Mouse (Mus musculus) forebrain, embryonic 13.5 days (tissue): ENCODE measurements around the gene Aplp2. TPM values are rescaled to one million over a fixed set of nuclear protein-coding genes. Genes with fewer than 3 reads are reported as not detected.

ENCODE experiments used
- ATAC-seq: fragments of 200-750 bp; cut with Nextera tagmentation; 2 replicates; pipeline ENCODE4 v1.8.0; 2017
- H3K27ac ChIP-seq: fragments of 300-500 bp; sonication (generic); 2 replicates; pipeline ENCODE4 v1.5.1; 2015; ENCODE audit warnings: inconsistent platforms, mild to moderate bottlenecking, moderate library complexity
- H3K27me3 ChIP-seq: fragments of 300-500 bp; sonication (generic); 2 replicates; pipeline ENCODE4 v1.6.1; 2015; ENCODE audit warnings: mild to moderate bottlenecking, inconsistent platforms
- H3K36me3 ChIP-seq: fragments of 300-500 bp; sonication (generic); 2 replicates; pipeline ENCODE4 v1.6.1; 2015; ENCODE audit warnings: mild to moderate bottlenecking, inconsistent platforms; ENCODE audit not compliant: poor library complexity, severe bottlenecking
- H3K4me1 ChIP-seq: fragments of 300-500 bp; sonication (generic); 2 replicates; pipeline ENCODE4 v1.6.1; 2015; ENCODE audit warnings: inconsistent platforms
- H3K4me2 ChIP-seq: fragments of 300-500 bp; sonication (generic); 2 replicates; pipeline ENCODE4 v1.6.1; 2015; ENCODE audit warnings: inconsistent platforms, mild to moderate bottlenecking, moderate library complexity
- H3K4me3 ChIP-seq: fragments of 300-500 bp; sonication (generic); 2 replicates; pipeline ENCODE4 v1.5.1; 2015; ENCODE audit warnings: mild to moderate bottlenecking, inconsistent platforms
- H3K9ac ChIP-seq: fragments of 300-500 bp; sonication (generic); 2 replicates; pipeline ENCODE4 v1.6.1; 2015; ENCODE audit warnings: mild to moderate bottlenecking, inconsistent platforms
- H3K9me3 ChIP-seq: fragments of 300-500 bp; sonication (generic); replicated peaks from 2 replicates; pipeline ENCODE4 v1.6.1; 2016; ENCODE audit warnings: inconsistent platforms
- WGBS: fragments of 180-500 bp; shearing (Covaris S2); methylation state at CpG from one replicate; pipeline ENCODE4 v1.1.7; 2015; 5-methylcytosine and 5-hydroxymethylcytosine counted together
- polyA plus RNA-seq: library from polyadenylated mRNA; unstranded; fragments of >200 nt; fragmentation: Nextera tagmentation; extraction: Ambion mirVana; gene quantifications from 2 replicates; pipeline ENCODE4 v1.2.1, GENCODE M21; 2015

Gene Aplp2
- polyA plus RNA-seq, 1 experiment from 2014 or later, result 181 TPM

DNA sequence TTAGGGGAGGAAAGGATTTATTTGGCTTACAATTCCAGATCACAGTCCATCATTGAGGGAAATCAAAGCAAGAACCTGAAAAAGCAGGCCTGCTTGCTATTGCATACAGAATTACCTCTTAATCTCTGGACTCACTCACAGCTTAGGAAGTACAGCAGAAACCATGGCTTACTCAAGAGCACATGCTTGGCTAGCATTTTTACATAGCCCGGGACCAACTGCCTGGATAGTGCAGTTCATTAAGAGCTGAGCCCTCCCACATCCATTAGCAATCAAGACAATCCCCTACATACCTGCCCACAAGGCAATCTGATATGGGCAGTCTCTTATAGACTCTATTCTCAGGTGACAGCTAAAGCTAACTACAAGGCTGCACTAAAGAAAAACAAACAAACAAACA lies 16.0 kb downstream of the Aplp2 start:
- 97% methylated on average over 1 of the region's 1 CpGs for WGBS
- no peaks in the 10 kb centered on the region for H3K27me3 ChIP-seq
- no peak overlapping the region for H3K4me2 ChIP-seq
- no peak overlapping the region for H3K27ac ChIP-seq
- 0 out of 2 replicates have a peak, but pooled peaks cover 2% of the 10 kb centered on the region for H3K9me3 ChIP-seq
- H3K4me3 ChIP-seq, result no peak overlapping the region
- H3K9ac ChIP-seq, result no peak overlapping the region
- 0 out of 2 replicates have a peak, but pooled peaks cover 9% of the 10 kb centered on the region for H3K4me1 ChIP-seq
- ATAC-seq, result no peak
- peaks cover 12% of the 10 kb centered on the region for H3K36me3 ChIP-seq

DNA sequence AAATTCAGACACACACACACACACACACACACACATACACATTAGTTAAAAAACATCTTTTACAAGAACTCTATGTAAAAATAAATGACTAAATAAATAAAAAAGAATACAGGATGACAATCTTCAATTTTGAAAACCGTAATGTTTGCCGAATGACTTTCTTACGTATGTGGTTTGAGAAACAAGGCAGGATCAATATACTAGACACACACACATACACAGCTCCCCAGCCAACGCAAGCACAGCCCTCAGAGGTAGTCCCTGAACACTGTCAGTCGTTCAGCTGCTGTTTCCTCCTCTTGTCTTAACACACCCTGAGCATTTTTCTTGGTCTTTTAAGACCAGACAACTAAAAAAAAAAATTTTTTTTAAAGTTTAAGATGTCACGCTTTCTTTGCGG lies 19.2 kb downstream of the Aplp2 start:
- H3K4me2 ChIP-seq, result no peak overlapping the region
- peaks cover 12% of the 10 kb centered on the region for H3K36me3 ChIP-seq
- no peaks in the 10 kb centered on the region for H3K27me3 ChIP-seq
- H3K4me3 ChIP-seq, result no peak overlapping the region
- no peak overlapping the region for H3K27ac ChIP-seq
- H3K4me1 ChIP-seq, result peaks cover 19% of the 10 kb centered on the region; the same call in 1 of the 2 replicates
- no peak for ATAC-seq
- no peak overlapping the region for H3K9ac ChIP-seq
- WGBS, result 94% methylated on average over 7 of the region's 7 CpGs
- H3K9me3 ChIP-seq, result 0 out of 2 replicates have a peak, but pooled peaks cover 2% of the 10 kb centered on the region

DNA sequence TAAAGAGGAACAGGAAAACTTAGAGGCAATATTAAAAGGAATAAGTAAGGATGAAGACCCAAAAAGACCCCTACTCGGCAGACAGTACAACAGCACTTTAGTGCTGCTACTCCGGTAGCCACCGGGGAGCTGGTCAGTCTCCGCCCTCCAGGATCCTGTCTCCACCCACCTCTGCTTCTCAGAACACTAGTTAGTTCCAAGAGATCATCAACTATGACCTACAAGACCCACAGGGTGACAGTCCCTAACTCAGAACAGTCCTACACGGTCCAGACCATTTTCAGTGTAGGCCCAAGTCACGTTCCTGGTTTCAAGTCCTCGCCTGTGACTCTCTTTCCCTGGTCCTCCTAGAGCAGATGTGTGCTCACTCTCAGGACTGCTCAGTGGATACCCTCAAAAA lies 20.1 kb downstream of the Aplp2 start:
- H3K4me3 ChIP-seq, result no peak overlapping the region
- no peak overlapping the region for H3K27ac ChIP-seq
- no peak overlapping the region for H3K4me2 ChIP-seq
- no peaks in the 10 kb centered on the region for H3K27me3 ChIP-seq
- H3K9ac ChIP-seq, result no peak overlapping the region
- peaks cover 12% of the 10 kb centered on the region for H3K36me3 ChIP-seq
- 75% methylated on average over 7 of the region's 7 CpGs for WGBS
- ATAC-seq, result no peak
- 0 out of 2 replicates have a peak, but pooled peaks cover 2% of the 10 kb centered on the region for H3K9me3 ChIP-seq
- peaks cover 19% of the 10 kb centered on the region; the same call in 1 of the 2 replicates for H3K4me1 ChIP-seq

DNA sequence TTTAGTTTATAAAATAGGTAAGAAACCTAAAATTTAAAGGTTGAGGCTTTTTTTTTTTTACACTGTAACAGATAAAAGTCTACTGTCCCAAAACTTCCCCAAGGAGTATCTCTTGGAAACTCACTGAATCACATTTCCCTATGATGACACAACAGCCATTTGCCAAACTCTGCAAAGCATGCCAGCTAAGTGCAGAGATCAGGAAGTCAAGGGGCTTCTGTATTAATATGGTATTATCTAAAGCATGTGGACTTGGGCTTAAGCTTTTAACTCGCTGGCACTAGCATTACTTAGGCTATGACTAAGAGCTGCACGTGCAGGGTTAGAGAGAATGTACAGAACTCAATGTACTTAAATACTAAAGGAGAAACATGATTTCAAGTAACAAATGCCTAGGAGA lies 22.4 kb downstream of the Aplp2 start:
- no peak overlapping the region for H3K4me2 ChIP-seq
- H3K36me3 ChIP-seq, result peaks cover 12% of the 10 kb centered on the region
- 77% methylated on average over 2 of the region's 2 CpGs for WGBS
- ATAC-seq, result no peak
- no peak overlapping the region for H3K4me3 ChIP-seq
- H3K4me1 ChIP-seq, result peaks cover 19% of the 10 kb centered on the region; the same call in 1 of the 2 replicates
- no peak overlapping the region for H3K9ac ChIP-seq
- H3K27ac ChIP-seq, result no peak overlapping the region
- H3K27me3 ChIP-seq, result no peaks in the 10 kb centered on the region
- H3K9me3 ChIP-seq, result no peaks in the 10 kb centered on the region

DNA sequence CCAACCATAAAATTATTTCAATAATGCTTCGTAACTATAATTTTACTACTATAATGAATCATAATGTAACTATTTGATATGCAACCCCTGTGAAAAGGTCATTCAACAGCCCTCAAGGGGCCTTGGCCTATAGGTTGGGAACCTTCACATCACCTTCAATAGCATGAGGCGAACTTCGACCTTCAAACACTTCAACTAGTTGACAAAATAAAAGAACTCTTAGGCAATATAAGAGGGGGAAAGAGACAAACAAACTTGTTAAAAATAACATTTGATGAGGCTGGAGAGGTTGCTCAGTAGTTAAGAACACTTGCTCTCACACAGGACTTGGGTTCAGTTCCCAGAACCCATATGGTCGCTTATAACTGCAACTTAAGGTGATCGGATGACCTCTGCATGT lies 27.2 kb downstream of the Aplp2 start:
- H3K4me1 ChIP-seq, result peaks cover 18% of the 10 kb centered on the region; the same call in 1 of the 2 replicates
- no peak overlapping the region for H3K27ac ChIP-seq
- WGBS, result 95% methylated on average over 5 of the region's 5 CpGs
- no peaks in the 10 kb centered on the region for H3K27me3 ChIP-seq
- ATAC-seq, result no peak
- no peak overlapping the region for H3K4me3 ChIP-seq
- no peak overlapping the region for H3K4me2 ChIP-seq
- no peaks in the 10 kb centered on the region for H3K9me3 ChIP-seq
- no peak overlapping the region for H3K9ac ChIP-seq
- no peaks in the 10 kb centered on the region for H3K36me3 ChIP-seq

DNA sequence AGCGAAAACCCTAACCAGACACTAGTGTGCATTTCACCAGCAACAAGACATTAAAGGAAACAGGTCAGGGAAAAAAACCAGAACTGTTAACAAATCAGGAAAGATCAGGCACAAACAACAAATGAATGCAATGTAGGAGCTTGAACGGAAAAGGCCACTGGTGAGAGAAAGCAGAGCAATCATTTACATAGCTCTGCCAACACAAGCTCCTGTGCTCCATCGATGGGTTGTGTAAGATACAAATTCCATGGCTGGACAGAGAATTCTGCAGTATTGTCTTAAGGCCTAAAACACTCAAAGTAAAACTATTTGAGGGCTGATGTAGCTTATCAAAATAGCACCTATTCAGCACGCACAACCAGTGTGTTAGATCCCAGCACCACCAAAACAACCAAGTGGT lies 28.6 kb downstream of the Aplp2 start:
- no peak for ATAC-seq
- WGBS, result 91% methylated on average over 4 of the region's 4 CpGs
- H3K27me3 ChIP-seq, result no peaks in the 10 kb centered on the region

DNA sequence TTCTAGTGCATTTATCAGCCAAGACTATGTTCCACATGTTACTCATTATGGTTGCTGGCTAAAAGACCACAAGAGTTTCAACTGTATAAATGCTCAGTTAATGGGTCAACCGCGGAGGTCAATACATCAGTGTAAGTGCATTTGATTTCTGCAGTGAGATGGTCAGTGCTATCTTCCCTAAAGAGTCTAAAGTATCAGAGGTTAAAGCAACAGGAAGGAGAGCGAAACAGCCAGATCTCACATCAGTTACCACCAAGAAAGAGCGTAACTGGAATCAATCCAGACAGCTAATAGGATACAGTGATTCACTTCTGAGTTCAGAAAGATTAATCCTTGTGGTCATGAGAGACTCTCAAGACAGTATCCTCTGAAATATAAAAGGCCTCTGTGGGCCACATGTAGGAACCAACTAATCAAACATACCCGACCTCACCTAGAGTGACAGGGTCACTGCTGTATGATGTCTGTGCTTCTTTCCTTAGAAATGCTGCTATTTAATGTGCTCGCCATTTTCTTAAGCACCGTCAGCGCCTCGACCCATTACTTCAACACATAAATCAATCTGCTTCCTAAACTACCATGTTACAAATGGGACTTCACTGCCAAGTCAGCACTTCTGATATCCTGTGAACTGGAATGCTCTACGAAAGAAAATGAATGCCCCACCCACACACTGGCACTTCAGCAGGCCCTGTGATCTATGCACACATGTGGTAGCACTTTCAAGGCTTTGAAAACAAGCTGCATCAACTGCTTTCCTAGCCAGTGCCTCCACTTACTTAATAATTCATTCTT lies 30.1 kb downstream of the Aplp2 start:
- H3K36me3 ChIP-seq, result no peaks in the 10 kb centered on the region
- 86% methylated on average over 10 of the region's 10 CpGs for WGBS
- no peak overlapping the region for H3K4me3 ChIP-seq
- no peak overlapping the region for H3K9ac ChIP-seq
- H3K27me3 ChIP-seq, result no peaks in the 10 kb centered on the region
- no peaks in the 10 kb centered on the region for H3K9me3 ChIP-seq
- H3K4me2 ChIP-seq, result no peak overlapping the region
- H3K27ac ChIP-seq, result no peak overlapping the region
- peaks cover 24% of the 10 kb centered on the region for H3K4me1 ChIP-seq
- no peak for ATAC-seq

More for the DNA sequence above, 28.6 kb downstream of the Aplp2 start:
- Histone ChIP-seq H3K9me3 (no peaks in the 10 kb centered on the region), H3K4me2 (no peak overlapping the region), H3K27ac (no peak overlapping the region), H3K9ac (no peak overlapping the region), H3K36me3 (no peaks in the 10 kb centered on the region), H3K4me3 (no peak overlapping the region), H3K4me1 (peaks cover 13% of the 10 kb centered on the region; the same call in 1 of the 2 replicates)

DNA sequence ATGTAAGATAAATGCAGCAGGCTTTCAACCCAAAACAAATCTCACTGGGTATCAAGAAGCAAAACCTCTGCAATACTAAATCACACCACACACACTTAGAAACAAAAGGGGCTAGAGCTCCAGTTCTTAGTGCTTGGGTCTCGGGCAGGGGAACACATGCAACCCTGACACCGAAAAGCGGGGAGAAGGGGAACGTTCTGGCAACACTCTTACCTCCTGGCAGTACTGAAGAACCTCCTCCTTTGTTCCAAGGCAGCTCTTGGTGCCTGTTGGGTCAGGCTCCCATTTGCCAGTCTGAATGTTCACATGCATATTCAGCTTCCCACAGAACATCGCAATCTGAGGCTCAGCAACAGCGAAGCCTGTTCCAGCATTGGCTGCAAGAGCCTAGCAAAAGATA lies 33.9 kb downstream of the Aplp2 start:
- 0 out of 2 replicates have a peak, but pooled peaks cover 9% of the 10 kb centered on the region for H3K36me3 ChIP-seq
- H3K27me3 ChIP-seq, result no peaks in the 10 kb centered on the region
- peak overlapping the region; percentile 55 for H3K27ac ChIP-seq
- H3K9me3 ChIP-seq, result no peaks in the 10 kb centered on the region
- H3K4me2 ChIP-seq, result no peak overlapping the region
- H3K4me1 ChIP-seq, result peaks cover 43% of the 10 kb centered on the region
- 86% methylated on average over 6 of the region's 6 CpGs for WGBS
- no peak overlapping the region for H3K9ac ChIP-seq
- ATAC-seq, result no peak
- H3K4me3 ChIP-seq, result no peak overlapping the region

DNA sequence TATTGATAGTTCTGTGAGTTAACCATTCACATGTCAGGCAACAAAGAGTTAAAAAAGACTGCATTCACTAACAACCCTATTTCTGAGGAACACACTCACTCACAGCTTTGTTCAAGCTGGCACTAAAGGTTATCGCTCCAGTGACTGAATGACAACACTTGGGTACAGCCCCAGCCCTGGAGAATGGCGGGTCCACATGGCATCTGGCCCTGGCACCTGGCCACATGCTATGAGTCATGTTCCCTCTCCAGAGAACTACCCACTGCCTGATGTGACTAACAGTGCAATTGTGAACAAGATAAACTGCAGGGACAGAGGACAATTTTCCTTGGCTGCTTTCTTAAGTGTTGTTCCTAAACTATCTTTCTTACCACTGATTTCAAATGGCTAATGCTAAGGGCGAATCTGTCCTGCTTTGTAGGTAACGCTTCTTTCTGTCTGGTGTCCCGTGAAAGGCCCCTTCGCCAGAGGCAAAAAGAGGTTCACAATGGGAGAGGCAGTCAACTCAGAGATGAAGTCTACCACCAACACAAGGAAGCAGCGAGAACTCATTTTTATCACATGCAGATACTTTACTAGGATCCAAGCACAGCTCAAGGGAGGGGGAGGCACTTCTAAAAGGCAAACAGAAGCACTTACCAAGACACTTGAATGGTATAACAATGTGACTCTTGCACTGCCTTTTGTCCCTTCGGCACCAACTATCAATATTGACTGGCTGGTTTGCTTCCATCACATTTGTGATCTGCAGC lies 35.1 kb downstream of the Aplp2 start:
- 65% methylated on average over 8 of the region's 8 CpGs for WGBS
- peak; percentile 92 for ATAC-seq
- H3K27me3 ChIP-seq, result no peaks in the 10 kb centered on the region
- H3K4me1 ChIP-seq, result peaks cover 40% of the 10 kb centered on the region
- no peak overlapping the region for H3K4me3 ChIP-seq
- peak overlapping the region; percentile 77 for H3K27ac ChIP-seq
- no peak overlapping the region for H3K9ac ChIP-seq
- 0 out of 2 replicates have a peak overlapping the region, but pooled peaks have one; percentile 3 for H3K4me2 ChIP-seq
- H3K9me3 ChIP-seq, result no peaks in the 10 kb centered on the region
- peaks cover 14% of the 10 kb centered on the region; the same call in 1 of the 2 replicates for H3K36me3 ChIP-seq

DNA sequence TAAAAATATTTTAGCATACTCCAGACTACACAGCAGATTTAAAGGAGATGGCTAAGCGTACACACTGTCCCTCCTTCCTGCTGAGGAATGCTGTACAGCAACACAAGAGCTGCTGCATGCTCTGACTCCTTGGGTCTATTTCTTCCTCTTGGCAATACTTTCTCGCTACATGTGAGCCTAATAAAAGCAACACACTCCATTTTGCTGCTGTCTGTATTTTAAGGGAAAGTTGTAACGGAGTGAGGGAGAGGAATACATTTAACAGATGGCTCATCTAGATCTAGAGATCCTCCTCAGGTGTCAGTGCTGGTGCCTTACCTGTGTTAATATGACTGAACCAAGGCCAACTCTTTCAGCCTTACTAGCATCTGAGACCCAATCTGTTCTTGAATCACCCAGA lies 35.6 kb downstream of the Aplp2 start:
- WGBS, result 73% methylated on average over 3 of the region's 3 CpGs
- Histone ChIP-seq H3K9me3 (no peaks in the 10 kb centered on the region), H3K4me2 (0 out of 2 replicates have a peak overlapping the region, but pooled peaks have one; percentile 3), H3K27me3 (no peaks in the 10 kb centered on the region), H3K27ac (peak overlapping the region; percentile 77), H3K9ac (no peak overlapping the region), H3K36me3 (peaks cover 18% of the 10 kb centered on the region; the same call in 1 of the 2 replicates), H3K4me3 (no peak overlapping the region), H3K4me1 (peaks cover 39% of the 10 kb centered on the region)
- ATAC-seq, result peak; percentile 22; the same call in 1 of the 2 replicates

DNA sequence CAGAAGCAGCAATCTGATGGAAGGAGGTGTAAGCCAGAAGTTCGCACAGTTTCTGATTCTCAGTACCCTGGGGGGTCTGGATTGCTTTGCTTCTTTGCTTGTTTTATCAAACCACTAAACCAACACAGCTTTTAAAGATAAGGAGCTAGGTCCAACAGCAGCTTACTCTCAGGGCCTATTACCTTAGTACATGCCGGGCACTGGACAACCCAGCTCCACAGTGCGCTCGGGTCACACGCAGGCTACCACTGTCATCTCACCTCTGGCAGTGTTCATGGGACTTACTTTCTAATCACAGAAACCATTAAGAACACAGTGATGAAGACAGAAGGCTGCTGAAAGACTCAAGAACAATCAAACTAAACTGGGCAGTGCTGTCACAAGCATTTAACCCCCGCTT lies 36.3 kb downstream of the Aplp2 start:
- Histone ChIP-seq H3K4me1 (peaks cover 39% of the 10 kb centered on the region), H3K36me3 (peaks cover 20% of the 10 kb centered on the region; the same call in 1 of the 2 replicates), H3K4me2 (no peak overlapping the region), H3K4me3 (no peak overlapping the region), H3K27ac (peak overlapping the region; percentile 40; the same call in 1 of the 2 replicates), H3K9me3 (no peaks in the 10 kb centered on the region), H3K9ac (no peak overlapping the region), H3K27me3 (no peaks in the 10 kb centered on the region)
- 87% methylated on average over 6 of the region's 6 CpGs for WGBS
- no peak for ATAC-seq
